Mouse (Mus musculus) liver, postnatal 0 days (tissue): ENCODE data around the gene Lrrc51. TPM values are rescaled to one million over a fixed set of nuclear protein-coding genes. Genes with fewer than 3 reads are reported as not detected.

ENCODE experiments used
- ATAC-seq: fragments of 200-750 bp; cut with Nextera tagmentation; 2 replicates; pipeline ENCODE4 v1.8.0; 2017; ENCODE audit warnings: mild to moderate bottlenecking, moderate library complexity
- DNase-seq: peaks from one replicate; pipeline ENCODE4 v3.0.0-alpha.2; 2016
- H3K27ac ChIP-seq: fragments of 300-500 bp; sonication (generic); 2 replicates; pipeline ENCODE4 v1.5.1; 2014; ENCODE audit warnings: antibody characterized with exemption, moderate library complexity, mild to moderate bottlenecking, low read depth
- H3K27me3 ChIP-seq: fragments of 300-500 bp; sonication (generic); 2 replicates; pipeline ENCODE4 v1.6.1; 2014; ENCODE audit warnings: low read length, control low read depth, mixed read lengths; ENCODE audit not compliant: insufficient read depth
- H3K36me3 ChIP-seq: fragments of 300-500 bp; sonication (generic); replicated peaks from 2 replicates; pipeline ENCODE4 v1.6.1; 2014; ENCODE audit warnings: mild to moderate bottlenecking, control low read depth, low read length, moderate library complexity, mixed read lengths; ENCODE audit not compliant: insufficient read depth
- H3K4me1 ChIP-seq: fragments of 300-500 bp; sonication (generic); 2 replicates; pipeline ENCODE4 v1.6.1; 2014; ENCODE audit warnings: antibody characterized with exemption, mild to moderate bottlenecking, control low read depth; ENCODE audit not compliant: insufficient read depth
- H3K4me2 ChIP-seq: fragments of 300-500 bp; sonication (generic); 2 replicates; pipeline ENCODE4 v1.6.1; 2014; ENCODE audit warnings: low read depth, mild to moderate bottlenecking, low read length, moderate library complexity, mixed read lengths
- H3K4me3 ChIP-seq: fragments of 300-500 bp; sonication (generic); 2 replicates; pipeline ENCODE4 v1.5.1; 2014; ENCODE audit warnings: low read depth, low read length
- H3K9ac ChIP-seq: fragments of 300-500 bp; sonication (generic); replicated peaks from 2 replicates; pipeline ENCODE4 v1.6.1; 2014; ENCODE audit warnings: mild to moderate bottlenecking, moderate library complexity
- H3K9me3 ChIP-seq: fragments of 300-500 bp; sonication (generic); 2 replicates; pipeline ENCODE4 v1.6.1; 2016; ENCODE audit warnings: mild to moderate bottlenecking, control low read depth, low read length, mixed read lengths
- CTCF ChIP-seq: sonication (generic); IDR thresholded peaks from 2 replicates; pipeline ENCODE4 v1.5.1; 2016; ENCODE audit warnings: antibody characterized with exemption, low read depth
- EP300 ChIP-seq: IDR thresholded peaks from 2 replicates; pipeline ENCODE4 v1.6.1; 2016; ENCODE audit warnings: antibody characterized with exemption, low read depth, mild to moderate bottlenecking
- WGBS: fragments of 180-500 bp; shearing (Covaris S2); extraction: QIAGEN DNeasy Blood & Tissue Kit; methylation state at CpG from one replicate; pipeline ENCODE4 v1.1.7; 2014; ENCODE audit not compliant: insufficient replicate concordance; 5-methylcytosine and 5-hydroxymethylcytosine counted together
- polyA plus RNA-seq: library from polyadenylated mRNA; unstranded; fragments of >200 nt; fragmentation: Nextera tagmentation; extraction: Ambion mirVana; gene quantifications from 2 replicates; pipeline ENCODE4 v1.2.1, GENCODE M21; 2015

The Lrrc51 gene
- polyA plus RNA-seq, 1 experiment from 2014 or later = 3.1 TPM

- no peak overlapping the region for H3K4me3 ChIP-seq
- H3K4me1 ChIP-seq = peaks cover 21% of the 10 kb centered on the region
- H3K4me2 ChIP-seq = no peak overlapping the region
- 88% methylated on average over 2 of the region's 2 CpGs for WGBS
- 0 out of 2 replicates have a peak overlapping the region, but pooled peaks have one; percentile 4 for H3K27ac ChIP-seq
- H3K9ac ChIP-seq = no peak overlapping the region
- no peak for ATAC-seq
- no peak for DNase-seq
- no peaks in the 10 kb centered on the region for H3K27me3 ChIP-seq
- H3K9me3 ChIP-seq = no peaks in the 10 kb centered on the region
- no peak for TF ChIP-seq CTCF
- TF ChIP-seq EP300 = no peak
- H3K36me3 ChIP-seq = no peaks in the 10 kb centered on the region
These were observed 29.1 kb upstream of the Lrrc51 start for GRCm38 (mm10) chr7:101962829-101963228.

- WGBS = 86% methylated on average over 5 of the region's 5 CpGs
- DNase-seq = no peak
- no peaks in the 10 kb centered on the region for H3K9me3 ChIP-seq
- H3K36me3 ChIP-seq = no peaks in the 10 kb centered on the region
- H3K4me1 ChIP-seq = peaks cover 3% of the 10 kb centered on the region; the same call in 1 of the 2 replicates
- no peaks in the 10 kb centered on the region for H3K27me3 ChIP-seq
- no peak overlapping the region for H3K4me3 ChIP-seq
- H3K27ac ChIP-seq = no peak overlapping the region
- TF ChIP-seq EP300 (no peak), CTCF (no peak)
- no peak overlapping the region for H3K4me2 ChIP-seq
- no peak overlapping the region for H3K9ac ChIP-seq
- no peak for ATAC-seq
These were observed 23.2 kb upstream of the Lrrc51 start for GRCm38 (mm10) chr7:101956911-101957310.

GRCm38 (mm10) chr7:101956481-101956880 lies 22.8 kb upstream of the Lrrc51 start:
- H3K9ac ChIP-seq = no peak overlapping the region
- 76% methylated on average over 1 of the region's 1 CpGs for WGBS
- no peaks in the 10 kb centered on the region for H3K9me3 ChIP-seq
- H3K4me3 ChIP-seq = no peak overlapping the region
- H3K27me3 ChIP-seq = no peaks in the 10 kb centered on the region
- TF ChIP-seq CTCF (no peak), EP300 (no peak)
- ATAC-seq = no peak
- H3K36me3 ChIP-seq = no peaks in the 10 kb centered on the region
- DNase-seq = no peak
- H3K27ac ChIP-seq = no peak overlapping the region
- peaks cover 3% of the 10 kb centered on the region; the same call in 1 of the 2 replicates for H3K4me1 ChIP-seq
- H3K4me2 ChIP-seq = no peak overlapping the region

- no peak overlapping the region for H3K9ac ChIP-seq
- no peak for ATAC-seq
- no peaks in the 10 kb centered on the region for H3K27me3 ChIP-seq
- no peak for DNase-seq
- H3K36me3 ChIP-seq = no peaks in the 10 kb centered on the region
- no peak for TF ChIP-seq EP300
- TF ChIP-seq CTCF = no peak
- no peaks in the 10 kb centered on the region for H3K9me3 ChIP-seq
- H3K4me1 ChIP-seq = peaks cover 3% of the 10 kb centered on the region; the same call in 1 of the 2 replicates
- H3K27ac ChIP-seq = no peak overlapping the region
- no peak overlapping the region for H3K4me3 ChIP-seq
- WGBS = 61% methylated on average over 4 of the region's 4 CpGs
- H3K4me2 ChIP-seq = no peak overlapping the region
These were observed 22.2 kb upstream of the Lrrc51 start for GRCm38 (mm10) chr7:101955862-101956261.

- Histone ChIP-seq H3K27me3 (no peaks in the 10 kb centered on the region), H3K4me3 (no peak overlapping the region), H3K9ac (no peak overlapping the region), H3K4me1 (peaks cover 3% of the 10 kb centered on the region; the same call in 1 of the 2 replicates), H3K4me2 (no peak overlapping the region), H3K27ac (no peak overlapping the region), H3K36me3 (no peaks in the 10 kb centered on the region), H3K9me3 (no peaks in the 10 kb centered on the region)
- TF ChIP-seq EP300 (no peak), CTCF (no peak)
- WGBS = 71% methylated on average over 2 of the region's 2 CpGs
- ATAC-seq = no peak
- DNase-seq = no peak
These were observed 21.6 kb upstream of the Lrrc51 start for GRCm38 (mm10) chr7:101955276-101955675.

- no peaks in the 10 kb centered on the region for H3K9me3 ChIP-seq
- H3K4me2 ChIP-seq = no peak overlapping the region
- DNase-seq = no peak
- 94% methylated on average over 2 of the region's 2 CpGs for WGBS
- no peak overlapping the region for H3K4me3 ChIP-seq
- no peaks in the 10 kb centered on the region for H3K27me3 ChIP-seq
- H3K4me1 ChIP-seq = no peaks in the 10 kb centered on the region; the same call in 1 of the 2 replicates
- TF ChIP-seq EP300 = no peak
- TF ChIP-seq CTCF = no peak
- no peak overlapping the region for H3K9ac ChIP-seq
- H3K36me3 ChIP-seq = no peaks in the 10 kb centered on the region
- no peak for ATAC-seq
- H3K27ac ChIP-seq = no peak overlapping the region
These were observed 20.5 kb upstream of the Lrrc51 start for GRCm38 (mm10) chr7:101954163-101954562.

GRCm38 (mm10) chr7:101952098-101952497 lies 18.4 kb upstream of the Lrrc51 start:
- no peak overlapping the region for H3K9ac ChIP-seq
- no peaks in the 10 kb centered on the region; the same call in 1 of the 2 replicates for H3K4me1 ChIP-seq
- no peak overlapping the region for H3K4me3 ChIP-seq
- 46% methylated on average over 2 of the region's 2 CpGs for WGBS
- TF ChIP-seq EP300 = no peak
- H3K4me2 ChIP-seq = no peak overlapping the region
- no peaks in the 10 kb centered on the region for H3K9me3 ChIP-seq
- DNase-seq = no peak
- no peak for ATAC-seq
- no peaks in the 10 kb centered on the region for H3K36me3 ChIP-seq
- no peaks in the 10 kb centered on the region for H3K27me3 ChIP-seq
- no peak overlapping the region for H3K27ac ChIP-seq
